Mouse (Mus musculus) cerebellum, adult 2 months (tissue): ENCODE measurements around the gene Gm28042.

Experiments used
- CTCF ChIP-seq: fragments of 200-500 bp; IDR thresholded peaks from 2 replicates; pipeline ENCODE4 v1.5.1; 2011; ENCODE audit warnings: low read depth, mild to moderate bottlenecking, control low read depth, low read length, moderate library complexity, borderline replicate concordance; ENCODE audit not compliant: insufficient read depth
- POLR2A ChIP-seq: fragments of 200-500 bp; IDR thresholded peaks from 2 replicates; pipeline ENCODE4 v1.6.1; 2011; ENCODE audit warnings: low read length, control low read depth, borderline replicate concordance; ENCODE audit not compliant: insufficient read depth

- TF ChIP-seq CTCF (no peak), POLR2A (no peak)
These were observed 46.8 kb downstream of the Gm28042 start for GRCm38 (mm10) chr2:120074096-120074495.
